Mouse (Mus musculus): Measurements from ENCODE around the gene Plod3.

Gene Plod3

DNA sequence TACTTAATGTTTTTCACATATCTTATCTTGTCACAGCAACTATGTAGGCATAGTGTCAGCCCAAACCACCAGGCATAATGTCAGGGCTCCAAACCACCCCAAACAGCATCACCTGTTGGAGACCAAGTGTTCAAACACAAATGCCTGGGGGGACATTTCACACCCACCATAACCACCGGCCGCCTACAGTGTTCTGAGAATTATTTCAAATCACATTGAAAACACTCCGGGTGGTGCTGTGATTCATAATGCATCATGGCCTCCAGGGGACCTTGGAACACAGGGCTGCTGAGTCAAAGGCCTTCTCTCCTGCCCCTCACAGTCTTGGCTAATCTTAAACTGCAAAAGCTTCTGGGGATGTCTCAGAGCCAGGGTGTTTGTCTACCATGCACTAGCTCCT lies 29.1 kb downstream of the Plod3 start:
- DNase-seq (ENCODE audit: low read depth in 1 of 2, low spot score in 2 of 2): no peak

DNA sequence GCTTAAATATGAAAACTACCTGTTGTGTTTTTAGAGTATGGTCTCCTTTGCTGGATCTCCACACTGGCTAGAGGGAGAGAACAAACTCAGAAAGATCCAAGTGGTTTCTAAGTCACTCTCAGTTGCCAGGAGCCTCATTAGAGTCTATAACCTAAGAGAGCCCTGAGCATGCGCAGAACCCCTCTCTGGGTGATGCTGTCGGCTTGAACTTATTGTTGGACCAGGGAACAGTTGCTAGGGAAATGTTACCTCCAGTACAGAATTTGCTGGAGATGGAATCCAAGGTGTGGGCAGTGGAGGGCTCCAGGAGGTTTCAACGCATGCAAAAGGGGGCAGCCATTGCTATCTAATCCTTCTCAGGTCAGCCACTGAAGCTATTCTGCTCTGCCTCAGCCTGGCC lies 37.5 kb downstream of the Plod3 start:
- DNase-seq (ENCODE audit: low read depth in 1 of 2, low spot score in 2 of 2): no peak

- DNase-seq (ENCODE audit: low read depth in 1 of 2, low spot score in 2 of 2): peak in 1 of 2 experiments; percentile 64
Observed at GRCm38 (mm10) chr5:137025132-137025531, 38.3 kb downstream of the Plod3 start.

DNA sequence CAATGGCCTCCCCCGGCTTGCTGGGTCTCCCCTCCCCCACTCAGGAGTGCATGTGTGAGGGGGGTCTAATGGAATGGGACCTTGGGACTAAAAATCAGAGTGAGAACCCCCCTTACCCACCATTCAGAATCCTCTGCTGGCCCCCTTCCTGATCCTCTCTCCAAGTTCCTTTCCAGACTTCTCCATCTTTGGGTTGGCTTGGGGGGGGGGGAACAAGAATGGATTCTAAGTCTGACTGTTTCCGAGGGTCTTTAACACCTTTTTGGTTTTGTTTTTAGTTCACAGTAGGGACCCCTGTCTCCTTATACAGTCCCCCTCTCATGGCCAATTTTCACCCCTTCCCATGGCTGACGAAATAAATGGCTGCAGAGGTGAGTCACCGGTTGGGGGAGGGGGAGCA lies 39.3 kb downstream of the Plod3 start, which contains the start of gene Vgf:
Gene Vgf, plus strand, starts transcription at position 301 of the 400 bp plus-strand sequence.
- DNase-seq (ENCODE audit: low read depth in 1 of 2, low spot score in 2 of 2): no peak

- DNase-seq (ENCODE audit: low read depth in 1 of 2, low spot score in 2 of 2): no peak
Observed at GRCm38 (mm10) chr5:137028561-137029272, 41.9 kb downstream of the Plod3 start.

- no peak for DNase-seq (ENCODE audit: low read depth in 1 of 2, low spot score in 2 of 2)
Observed at GRCm38 (mm10) chr5:137029273-137029585, 42.4 kb downstream of the Plod3 start.

DNA sequence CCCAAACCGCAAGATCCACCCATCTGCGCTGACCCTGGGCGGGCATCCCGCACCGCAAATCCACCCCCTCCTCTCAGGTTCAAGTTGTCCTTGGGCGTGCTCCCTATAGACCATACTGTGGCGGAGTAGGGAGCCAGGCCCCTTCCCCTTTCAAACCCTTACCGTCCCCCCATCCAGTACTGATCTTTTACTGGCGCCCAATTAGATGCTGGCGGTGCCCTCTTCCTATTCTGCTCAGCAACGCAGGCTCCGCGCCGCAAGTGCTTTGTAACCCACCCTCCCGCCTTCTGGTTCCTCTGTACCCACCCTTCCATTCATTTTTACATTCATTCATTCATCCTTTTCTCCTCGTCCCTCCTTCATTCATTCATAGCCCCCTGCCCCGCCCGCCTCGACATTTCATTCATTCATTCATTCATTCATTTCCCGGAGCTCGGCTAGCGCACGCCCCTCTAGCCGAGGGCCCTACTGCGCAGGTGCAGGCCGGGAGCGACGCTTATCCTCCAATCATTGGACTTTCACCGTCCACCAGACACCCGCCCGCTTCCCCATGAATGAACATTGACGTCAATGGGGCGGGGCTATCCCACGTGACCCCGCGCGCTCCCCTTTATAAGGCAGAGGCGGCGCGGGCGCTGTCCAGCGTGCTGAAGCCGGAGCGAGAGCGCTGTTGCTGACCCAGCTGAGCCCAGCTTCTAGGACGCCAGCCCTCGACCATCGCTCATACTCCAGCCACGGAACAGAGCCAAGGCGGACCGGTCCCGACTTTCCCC lies 43.0 kb downstream of the Plod3 start:
- DNase-seq (ENCODE audit: low read depth in 1 of 2, low spot score in 2 of 2): peak; percentile 90 to 94

DNA sequence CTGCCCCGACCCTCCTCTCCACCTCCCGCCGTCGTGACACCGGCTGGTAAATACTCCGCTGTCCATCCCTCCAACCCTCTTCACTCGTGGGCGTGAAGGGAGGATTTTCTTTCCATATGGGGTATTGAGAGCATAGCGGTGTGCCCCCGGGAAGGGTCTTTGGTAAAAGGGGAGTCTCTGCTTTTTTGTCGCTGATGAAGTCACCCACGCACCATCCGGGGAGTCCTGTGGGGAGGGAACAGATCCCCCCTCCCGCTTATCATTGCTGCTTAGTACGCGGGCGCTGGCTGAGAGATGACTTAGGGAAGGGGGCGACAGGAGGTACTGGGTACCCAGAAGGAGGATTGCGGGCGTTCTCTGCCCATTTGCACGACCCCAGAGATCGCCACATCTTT lies 43.6 kb downstream of the Plod3 start:
- no peak for DNase-seq (ENCODE audit: low read depth in 1 of 2, low spot score in 2 of 2)

DNA sequence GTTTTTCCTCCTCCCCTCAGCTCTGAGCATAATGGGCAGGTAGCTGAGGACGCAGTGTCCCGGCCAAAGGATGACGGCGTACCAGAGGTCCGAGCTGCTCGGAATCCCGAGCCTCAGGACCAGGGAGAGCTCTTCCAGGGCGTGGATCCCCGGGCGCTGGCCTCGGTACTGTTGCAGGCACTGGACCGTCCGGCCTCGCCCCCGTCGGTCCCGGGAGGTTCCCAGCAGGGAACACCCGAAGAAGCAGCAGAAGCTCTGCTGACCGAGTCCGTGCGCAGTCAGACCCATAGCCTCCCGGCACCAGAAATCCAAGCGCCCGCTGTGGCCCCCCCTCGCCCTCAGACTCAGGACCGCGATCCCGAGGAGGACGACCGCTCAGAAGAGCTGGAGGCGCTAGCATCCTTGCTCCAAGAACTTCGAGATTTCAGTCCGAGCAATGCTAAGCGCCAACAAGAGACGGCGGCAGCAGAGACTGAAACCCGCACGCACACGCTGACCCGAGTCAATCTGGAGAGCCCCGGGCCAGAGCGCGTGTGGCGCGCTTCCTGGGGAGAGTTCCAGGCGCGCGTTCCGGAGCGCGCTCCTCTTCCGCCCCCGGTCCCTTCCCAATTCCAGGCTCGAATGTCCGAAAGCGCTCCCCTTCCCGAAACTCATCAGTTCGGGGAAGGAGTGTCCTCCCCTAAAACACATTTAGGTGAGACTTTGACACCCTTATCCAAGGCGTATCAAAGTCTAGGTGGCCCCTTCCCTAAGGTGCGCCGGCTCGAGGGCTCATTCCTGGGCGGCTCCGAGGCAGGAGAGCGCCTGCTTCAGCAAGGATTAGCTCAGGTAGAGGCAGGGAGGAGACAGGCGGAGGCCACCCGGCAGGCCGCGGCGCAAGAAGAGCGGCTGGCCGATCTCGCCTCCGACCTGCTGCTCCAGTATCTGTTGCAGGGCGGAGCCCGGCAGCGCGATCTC lies 44.5 kb downstream of the Plod3 start:
- DNase-seq (ENCODE audit: low read depth in 1 of 2, low spot score in 2 of 2): no peak

DNA sequence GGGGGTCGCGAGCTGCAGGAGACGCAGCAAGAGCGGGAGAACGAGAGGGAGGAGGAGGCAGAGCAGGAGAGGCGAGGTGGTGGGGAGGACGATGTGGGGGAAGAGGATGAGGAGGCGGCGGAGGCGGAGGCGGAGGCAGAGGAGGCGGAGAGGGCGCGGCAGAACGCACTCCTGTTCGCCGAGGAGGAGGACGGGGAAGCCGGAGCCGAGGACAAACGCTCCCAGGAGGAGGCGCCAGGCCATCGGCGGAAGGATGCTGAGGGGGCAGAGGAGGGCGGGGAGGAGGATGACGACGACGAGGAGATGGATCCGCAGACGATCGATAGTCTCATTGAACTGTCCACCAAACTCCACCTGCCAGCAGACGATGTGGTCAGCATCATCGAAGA lies 45.2 kb downstream of the Plod3 start:
- DNase-seq (ENCODE audit: low read depth in 1 of 2, low spot score in 2 of 2): no peak

GRCm38 (mm10) chr5:137032641-137033074 lies 45.8 kb downstream of the Plod3 start:
- peak in 1 of 2 experiments; percentile 35 for DNase-seq (ENCODE audit: low read depth in 1 of 2, low spot score in 2 of 2)

DNA sequence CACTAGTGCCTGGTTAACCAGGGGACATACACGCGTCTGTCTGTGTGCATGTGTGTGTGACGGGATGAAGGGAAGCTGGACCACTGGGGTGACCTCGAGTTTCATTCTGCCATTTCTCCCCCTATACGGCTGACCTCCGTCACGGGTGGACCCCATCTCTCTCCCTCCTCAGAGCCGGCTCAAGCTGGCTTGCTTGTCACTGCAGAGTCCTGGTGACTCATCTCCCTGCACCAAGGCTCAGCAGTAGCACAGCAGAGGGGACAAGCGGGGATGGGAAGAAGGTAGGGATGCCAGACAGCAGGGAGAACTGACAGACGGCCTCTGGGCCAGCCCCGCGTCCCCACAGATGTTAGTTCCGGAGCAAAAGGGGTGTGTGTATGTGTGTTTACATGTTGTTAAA lies 49.4 kb downstream of the Plod3 start:
- DNase-seq (ENCODE audit: low read depth in 1 of 2, low spot score in 2 of 2): no peak

DNA sequence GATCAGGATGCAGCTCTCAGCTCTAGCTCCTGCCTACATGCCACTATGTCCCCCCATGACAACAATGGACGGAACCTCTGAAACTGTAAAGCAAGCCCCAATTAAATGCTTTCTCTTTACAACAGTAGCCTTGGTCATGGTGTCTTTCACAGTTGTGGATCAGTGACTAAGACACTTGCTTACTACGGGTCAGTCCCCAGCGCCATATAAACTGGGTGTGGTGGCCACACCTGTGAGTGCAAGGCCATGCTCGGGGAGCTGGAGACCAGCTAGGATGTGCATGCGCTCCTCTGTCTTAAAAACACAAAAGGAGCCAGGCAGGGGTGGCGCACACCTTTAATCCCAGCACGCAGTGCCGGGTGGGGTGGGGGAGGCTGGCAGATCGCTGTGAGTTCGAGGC lies 52.6 kb downstream of the Plod3 start:
- DNase-seq (ENCODE audit: low read depth in 1 of 2, low spot score in 2 of 2): no peak

DNA sequence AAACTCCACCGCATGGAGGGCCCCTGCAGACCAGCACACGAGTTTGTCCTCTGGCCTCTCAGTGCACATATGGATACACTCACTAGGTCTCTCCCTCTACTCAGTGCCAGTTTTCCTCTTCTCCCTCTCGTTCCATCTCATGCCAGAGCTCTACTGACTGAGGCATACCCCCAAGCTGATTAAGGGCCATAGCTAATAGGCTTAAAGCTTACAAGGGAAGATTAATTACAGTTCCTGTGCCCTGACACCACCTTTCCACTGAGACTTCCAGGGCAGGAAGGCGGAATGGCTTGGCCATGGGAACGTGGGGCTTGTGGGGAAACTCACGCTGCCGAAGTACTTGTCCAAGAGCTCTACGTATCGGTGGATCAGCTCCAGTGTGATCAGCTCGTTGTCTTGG lies 54.6 kb downstream of the Plod3 start:
- DNase-seq (ENCODE audit: low read depth in 1 of 2, low spot score in 2 of 2): no peak

GRCm38 (mm10) chr5:137043997-137044396 lies 57.2 kb downstream of the Plod3 start:
- DNase-seq (ENCODE audit: low read depth in 1 of 2, low spot score in 2 of 2): no peak

DNA sequence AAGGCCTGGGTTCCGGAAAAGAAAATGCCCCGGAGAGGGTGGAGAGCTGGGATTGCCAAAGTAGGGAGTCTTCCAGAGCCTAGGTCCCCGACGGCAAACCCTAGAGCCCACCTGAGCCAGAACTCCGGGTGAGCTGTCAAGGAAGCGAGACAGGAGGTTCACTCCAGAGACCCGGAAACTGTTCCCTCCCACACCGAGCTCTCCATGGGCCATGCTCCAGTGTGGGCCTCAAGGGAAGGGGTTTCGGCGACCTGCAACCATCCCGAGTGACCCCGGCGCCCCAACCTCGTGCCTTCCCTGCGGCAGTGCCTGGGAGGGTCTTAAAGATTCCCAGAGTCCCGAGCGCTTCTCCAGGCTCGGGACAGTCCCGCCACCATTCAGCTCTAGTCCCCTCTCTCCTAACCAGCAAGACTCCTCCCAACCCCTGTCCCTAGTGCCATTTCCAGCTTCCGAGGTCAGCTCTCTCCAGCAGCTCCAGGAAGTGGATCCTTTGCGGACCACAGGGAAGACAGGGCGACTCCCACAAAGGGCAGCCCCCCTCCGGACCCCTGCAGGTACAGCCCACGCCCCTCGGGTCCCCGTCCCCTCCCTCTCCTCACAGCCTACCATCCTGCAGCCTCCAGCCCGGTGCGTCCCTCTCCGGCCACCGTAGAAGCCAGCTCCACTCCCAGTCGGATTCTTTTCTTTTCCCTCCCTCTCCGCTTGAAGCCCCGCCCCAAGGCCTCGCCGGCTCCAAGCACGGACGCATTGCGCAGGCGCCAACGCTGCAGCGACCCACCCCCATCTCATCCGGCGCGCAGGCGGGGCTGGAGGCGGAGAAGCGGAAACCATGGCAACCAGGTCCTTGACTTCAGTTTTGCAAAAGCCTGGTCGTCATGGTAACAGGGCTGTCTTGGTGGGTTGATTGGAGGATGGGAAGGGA lies 58.8 kb downstream of the Plod3 start, which contains the start of gene Ap1s1:
Gene Ap1s1, minus strand, starts transcription at position 734 of the 922 bp plus-strand sequence.
- peak; percentile 70 to 78 for DNase-seq (ENCODE audit: low read depth in 1 of 2, low spot score in 2 of 2)
